ENCODE assay signal across 8 mouse cellular contexts in the genomic region with DNA sequence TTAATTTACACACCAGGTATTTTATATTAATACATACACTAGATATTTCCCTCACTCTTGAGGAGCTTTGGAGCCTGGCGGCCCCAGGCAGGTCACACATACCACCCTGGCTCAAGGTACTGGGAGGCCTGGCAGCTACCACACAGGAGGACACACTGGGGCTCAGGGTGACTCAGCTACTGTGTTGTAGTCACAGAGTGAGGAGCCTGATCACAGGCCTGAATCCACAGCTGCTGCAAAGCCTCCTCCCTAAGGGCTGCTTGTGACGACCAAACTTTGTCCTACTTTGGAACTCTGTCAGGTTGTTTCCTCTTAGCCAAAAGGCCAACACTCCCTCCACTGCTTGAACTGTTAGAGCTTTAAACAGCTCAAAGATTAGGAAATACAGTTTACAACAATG.
A peak's percentile ranks its signal among the peaks of the same experiment; 100 is the strongest.
DNase-seq lines count a peak whose midpoint lies in the region; ATAC-seq and TF ChIP-seq lines count a peak whose summit lies in the region.

No protein-coding gene starts in this region.

- no peaks in the 10 kb centered on the region for H3K27me3 ChIP-seq in Patski
- no peaks in the 10 kb centered on the region for H3K27me3 ChIP-seq in embryonic facial prominence, embryonic 12.5 days
- H3K27me3 ChIP-seq in heart, embryonic 11.5 days (ENCODE audit: control insufficient read depth, insufficient read depth, low read length): no peaks in the 10 kb centered on the region
- no peaks in the 10 kb centered on the region for H3K27me3 ChIP-seq in limb, embryonic 15.5 days
- H3K27me3 ChIP-seq in stomach, embryonic 14.5 days (ENCODE audit: control insufficient read depth, insufficient read depth, low read length): no peaks in the 10 kb centered on the region

- POLR2A ChIA-PET in Patski (lab: Charles Lee): no interaction called here

- in situ Hi-C loops in Patski (cut with MboI; ENCODE audit: low pct_unique_long_range_greater_than_20kb): no loop called here

- CTCF ChIA-PET in Patski (lab: Charles Lee): interaction anchor here (1.0 to 2.9 kb wide), 5 partner anchors 11 to 371 kb away, joined by 3 to 14 read pairs (median 3); no protein-coding TSS in a partner anchor

- no peak for DNase-seq in Patski (ENCODE audit: low read depth, low spot score)
- DNase-seq in right cerebral cortex, postnatal 25 days: no peak
- no peak for DNase-seq in left cerebral cortex, adult 9 months (ENCODE audit: low spot score in 2 of 2)

- H3K4me3 ChIP-seq in embryonic facial prominence, embryonic 12.5 days: no peak overlapping the region
- H3K4me3 ChIP-seq in heart, embryonic 11.5 days (ENCODE audit: low read depth, low read length): no peak overlapping the region
- no peak overlapping the region for H3K4me3 ChIP-seq in limb, embryonic 15.5 days
- H3K4me3 ChIP-seq in stomach, embryonic 14.5 days (ENCODE audit: low read depth, low read length): no peak overlapping the region

- TF ChIP-seq CTCF in Patski (IDR thresholded peaks at IDR 0.05): no peak

- H3K4me2 ChIP-seq in embryonic facial prominence, embryonic 12.5 days (replicated peaks): no peak overlapping the region
- H3K4me2 ChIP-seq in heart, embryonic 11.5 days: no peak overlapping the region
- no peak overlapping the region for H3K4me2 ChIP-seq in limb, embryonic 15.5 days
- H3K4me2 ChIP-seq in stomach, embryonic 14.5 days (replicated peaks; ENCODE audit: low read depth, low read length): no peak overlapping the region

- peak; percentile 97 for ATAC-seq in Patski
- peak; percentile 72 for ATAC-seq in embryonic facial prominence, embryonic 12.5 days (ENCODE audit: insufficient number of reproducible peaks, insufficient read depth, low FRiP score, low TSS enrichment)
- ATAC-seq in heart, embryonic 11.5 days (replicated peaks; ENCODE audit: insufficient number of reproducible peaks, low FRiP score, low TSS enrichment): peak; percentile 66; the same call in 1 of the 2 replicates
- 0 out of 2 replicates have a peak, but pooled peaks have one; percentile 63 for ATAC-seq in limb, embryonic 15.5 days (ENCODE audit: insufficient number of reproducible peaks, low FRiP score, low TSS enrichment, low read depth)
- peak; percentile 50 for ATAC-seq in stomach, embryonic 14.5 days (ENCODE audit: insufficient number of reproducible peaks, insufficient read depth, low FRiP score, low read depth)
- ATAC-seq in erythroblast, adult 5-6 weeks (replicated peaks; ENCODE audit: low FRiP score, poor library complexity, severe bottlenecking): no peak

- peaks cover 18% of the 10 kb centered on the region for H3K4me1 ChIP-seq in embryonic facial prominence, embryonic 12.5 days
- H3K4me1 ChIP-seq in heart, embryonic 11.5 days (ENCODE audit: control insufficient read depth, insufficient read depth, low read length): peaks cover 25% of the 10 kb centered on the region
- peaks cover 23% of the 10 kb centered on the region for H3K4me1 ChIP-seq in limb, embryonic 15.5 days
- peaks cover 19% of the 10 kb centered on the region for H3K4me1 ChIP-seq in stomach, embryonic 14.5 days (ENCODE audit: control insufficient read depth, insufficient read depth, low read length)

- H3K36me3 ChIP-seq in embryonic facial prominence, embryonic 12.5 days: no peaks in the 10 kb centered on the region
- H3K36me3 ChIP-seq in heart, embryonic 11.5 days (ENCODE audit: control insufficient read depth, insufficient read depth, low read length): no peaks in the 10 kb centered on the region
- H3K36me3 ChIP-seq in limb, embryonic 15.5 days: no peaks in the 10 kb centered on the region
- H3K36me3 ChIP-seq in stomach, embryonic 14.5 days (ENCODE audit: control insufficient read depth, insufficient read depth, low read length): no peaks in the 10 kb centered on the region

- H3K9ac ChIP-seq in embryonic facial prominence, embryonic 12.5 days: no peak overlapping the region
- 0 out of 2 replicates have a peak overlapping the region, but pooled peaks have one; percentile 46 for H3K9ac ChIP-seq in heart, embryonic 11.5 days (ENCODE audit: low read depth, low read length)
- no peak overlapping the region for H3K9ac ChIP-seq in limb, embryonic 15.5 days
- H3K9ac ChIP-seq in stomach, embryonic 14.5 days (replicated peaks; ENCODE audit: low read depth, low read length): no peak overlapping the region

- 41% methylated on average over 2 of the region's 2 CpGs for WGBS in embryonic facial prominence, embryonic 12.5 days
- WGBS in heart, embryonic 11.5 days (ENCODE audit: insufficient replicate concordance): 27% methylated on average over 2 of the region's 2 CpGs
- WGBS in limb, embryonic 15.5 days: 46% methylated on average over 2 of the region's 2 CpGs
- WGBS in stomach, embryonic 14.5 days: 39% methylated on average over 2 of the region's 2 CpGs

- H3K9me3 ChIP-seq in embryonic facial prominence, embryonic 12.5 days: no peaks in the 10 kb centered on the region; the same call in 1 of the 2 replicates
- no peaks in the 10 kb centered on the region for H3K9me3 ChIP-seq in heart, embryonic 11.5 days (replicated peaks; ENCODE audit: control insufficient read depth, low read length)
- H3K9me3 ChIP-seq in limb, embryonic 15.5 days: no peaks in the 10 kb centered on the region
- no peaks in the 10 kb centered on the region for H3K9me3 ChIP-seq in stomach, embryonic 14.5 days (ENCODE audit: control insufficient read depth, low read depth, low read length)

- peak overlapping the region; percentile 67 for H3K27ac ChIP-seq in embryonic facial prominence, embryonic 12.5 days
- peak overlapping the region; percentile 93 for H3K27ac ChIP-seq in heart, embryonic 11.5 days (ENCODE audit: low read depth, low read length)
- H3K27ac ChIP-seq in limb, embryonic 15.5 days: peak overlapping the region; percentile 78
- peak overlapping the region; percentile 52; the same call in 1 of the 2 replicates for H3K27ac ChIP-seq in stomach, embryonic 14.5 days (ENCODE audit: low read length)
